Mouse (Mus musculus): ENCODE results near the gene Cldn34b2. TPM values are rescaled to one million over a fixed set of nuclear protein-coding genes. Genes with fewer than 3 reads are reported as not detected.
"Not testable (repeated sequence)": the region's sequence is repeated elsewhere in the genome, so short reads cannot be mapped to it uniquely, and the experiment has no call there.

The Cldn34b2 gene
- polyA plus RNA-seq, 1 experiment from 2014 or later: not detected

DNA sequence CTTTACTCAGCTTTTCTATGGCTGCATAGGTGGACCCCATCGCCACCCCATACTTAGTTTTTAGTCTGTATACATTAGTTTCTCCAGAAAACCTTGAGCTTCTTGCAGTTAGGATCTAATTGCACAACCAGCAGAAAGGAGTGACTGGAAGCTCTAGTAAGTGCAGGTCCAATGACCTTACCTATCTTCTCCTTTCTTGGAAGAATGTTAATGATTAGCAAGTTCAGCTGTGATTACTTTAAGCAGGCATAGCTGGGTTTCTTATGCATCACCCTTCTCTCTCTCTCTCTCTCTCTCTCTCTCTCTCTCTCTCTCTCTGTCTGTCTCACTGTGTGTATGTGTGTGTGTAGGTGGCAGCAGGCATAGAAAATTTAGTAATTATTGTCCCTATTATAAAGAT is 23.7 kb upstream of the Cldn34b2 start:
- H3K36me3 ChIP-seq (ENCODE audit: control insufficient read depth, insufficient read depth): no peaks in the 10 kb centered on the region
- H3K4me1 ChIP-seq (ENCODE audit: control insufficient read depth, insufficient read depth, low read length): no peaks in the 10 kb centered on the region
- no peak overlapping the region for H3K9ac ChIP-seq (ENCODE audit: low read length)
- 81% methylated on average over 1 of the region's 1 CpGs for WGBS
- no peak overlapping the region for H3K4me3 ChIP-seq (ENCODE audit: low read length)
- no peak overlapping the region for H3K4me2 ChIP-seq (ENCODE audit: low read depth, low read length)
- no peaks in the 10 kb centered on the region for H3K9me3 ChIP-seq (replicated peaks; ENCODE audit: control insufficient read depth, low read length)
- ATAC-seq (replicated peaks; ENCODE audit: extremely low read depth, insufficient read depth, low FRiP score): no peak
- no peaks in the 10 kb centered on the region for H3K27me3 ChIP-seq (ENCODE audit: control insufficient read depth, insufficient read depth, low read length)
- no peak overlapping the region for H3K27ac ChIP-seq (ENCODE audit: low read length)

DNA sequence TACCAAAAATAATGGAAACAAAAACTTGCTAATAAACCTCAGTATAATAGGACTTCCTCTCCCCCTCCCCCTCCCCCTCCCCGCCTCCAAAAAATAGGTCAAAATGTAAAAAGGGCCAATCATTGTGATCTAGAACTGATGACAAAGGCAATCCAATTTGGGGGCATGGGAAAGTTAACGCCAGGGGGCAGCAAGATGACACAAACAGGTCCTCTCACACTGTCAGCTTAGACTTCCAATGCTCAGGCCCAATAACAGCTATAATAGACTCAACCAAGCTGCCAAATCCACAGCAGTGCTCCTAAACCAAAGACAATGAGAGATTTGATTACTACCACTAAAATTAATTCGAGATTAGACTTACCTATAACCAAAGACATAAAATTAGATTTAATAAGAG is 16.5 kb upstream of the Cldn34b2 start:
- WGBS: 9% methylated on average over 3 of the region's 3 CpGs

DNA sequence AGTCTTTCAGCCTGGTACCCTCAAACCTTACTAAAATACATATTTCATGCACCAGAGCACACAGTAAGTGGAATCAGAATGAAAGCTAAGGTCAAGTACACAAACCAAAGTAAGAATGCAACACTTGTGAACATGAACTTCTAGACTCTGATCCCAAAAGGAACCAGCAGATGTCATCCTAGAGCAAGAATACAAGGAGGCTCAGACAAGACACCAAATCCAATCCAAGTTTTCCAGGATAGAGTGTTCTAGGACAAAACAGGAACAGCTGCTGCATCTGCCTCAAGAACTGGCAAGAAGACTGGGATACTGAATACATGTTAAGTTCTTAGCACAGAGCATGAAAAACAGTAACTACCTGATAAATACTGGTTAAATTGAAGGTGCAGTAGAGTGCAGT is 30.2 kb downstream of the Cldn34b2 start:
- no peaks in the 10 kb centered on the region for H3K36me3 ChIP-seq (ENCODE audit: control insufficient read depth, insufficient read depth)
- no peaks in the 10 kb centered on the region; the same call in 1 of the 2 replicates for H3K9me3 ChIP-seq (replicated peaks; ENCODE audit: control insufficient read depth, low read length)
- no peak overlapping the region for H3K9ac ChIP-seq (ENCODE audit: low read length)
- H3K4me2 ChIP-seq (ENCODE audit: low read depth, low read length): no peak overlapping the region
- ATAC-seq (replicated peaks; ENCODE audit: extremely low read depth, insufficient read depth, low FRiP score): no peak
- no peaks in the 10 kb centered on the region for H3K4me1 ChIP-seq (ENCODE audit: control insufficient read depth, insufficient read depth, low read length)
- no peaks in the 10 kb centered on the region for H3K27me3 ChIP-seq (ENCODE audit: control insufficient read depth, insufficient read depth, low read length)
- no peak overlapping the region for H3K27ac ChIP-seq (ENCODE audit: low read length)
- no peak overlapping the region for H3K4me3 ChIP-seq (ENCODE audit: low read length)

More for the DNA sequence above, 16.5 kb upstream of the Cldn34b2 start:
- Histone ChIP-seq H3K27ac (ENCODE audit: low read length) (no peak overlapping the region), H3K9me3 (replicated peaks; ENCODE audit: control insufficient read depth, low read length) (no peaks in the 10 kb centered on the region), H3K4me2 (ENCODE audit: low read depth, low read length) (no peak overlapping the region), H3K36me3 (ENCODE audit: control insufficient read depth, insufficient read depth) (no peaks in the 10 kb centered on the region), H3K9ac (ENCODE audit: low read length) (no peak overlapping the region), H3K27me3 (ENCODE audit: control insufficient read depth, insufficient read depth, low read length) (no peaks in the 10 kb centered on the region), H3K4me1 (ENCODE audit: control insufficient read depth, insufficient read depth, low read length) (no peaks in the 10 kb centered on the region), H3K4me3 (ENCODE audit: low read length) (no peak overlapping the region)
- no peak; the same call in 1 of the 2 replicates for ATAC-seq (replicated peaks; ENCODE audit: extremely low read depth, insufficient read depth, low FRiP score)

DNA sequence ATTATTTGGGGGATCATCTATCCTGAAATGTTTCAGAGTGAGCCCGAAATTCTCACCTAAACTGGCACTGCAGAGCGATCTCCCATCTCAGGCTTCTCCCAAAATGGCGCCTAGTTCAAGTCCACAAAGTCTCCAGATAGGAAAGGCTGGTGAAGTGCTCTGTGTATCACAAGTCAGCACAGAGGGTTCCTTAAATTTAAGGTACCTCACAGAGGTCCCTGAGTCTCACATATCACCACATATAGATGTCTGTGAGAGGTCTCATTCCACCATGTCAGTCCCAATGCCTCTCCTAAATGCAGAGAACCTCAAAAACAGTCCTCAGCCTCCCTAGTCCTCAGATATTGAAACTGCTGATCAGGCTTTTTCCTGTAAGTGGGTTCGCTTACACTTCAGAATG is 34.6 kb downstream of the Cldn34b2 start, which contains the start of gene Magea2:
TSS of gene Magea2 (minus strand) at position 101 of the 400 bp plus-strand sequence.
- H3K27me3 ChIP-seq (ENCODE audit: control insufficient read depth, insufficient read depth, low read length); H3K9me3 ChIP-seq (replicated peaks; ENCODE audit: control insufficient read depth, low read length); H3K4me1 ChIP-seq (ENCODE audit: control insufficient read depth, insufficient read depth, low read length); H3K36me3 ChIP-seq (ENCODE audit: control insufficient read depth, insufficient read depth); H3K4me3 ChIP-seq (ENCODE audit: low read length); H3K27ac ChIP-seq (ENCODE audit: low read length); ATAC-seq (replicated peaks; ENCODE audit: extremely low read depth, insufficient read depth, low FRiP score); H3K9ac ChIP-seq (ENCODE audit: low read length); H3K4me2 ChIP-seq (ENCODE audit: low read depth, low read length): not testable (repeated sequence)
- 76% methylated on average over 2 of the region's 4 CpGs for WGBS

DNA sequence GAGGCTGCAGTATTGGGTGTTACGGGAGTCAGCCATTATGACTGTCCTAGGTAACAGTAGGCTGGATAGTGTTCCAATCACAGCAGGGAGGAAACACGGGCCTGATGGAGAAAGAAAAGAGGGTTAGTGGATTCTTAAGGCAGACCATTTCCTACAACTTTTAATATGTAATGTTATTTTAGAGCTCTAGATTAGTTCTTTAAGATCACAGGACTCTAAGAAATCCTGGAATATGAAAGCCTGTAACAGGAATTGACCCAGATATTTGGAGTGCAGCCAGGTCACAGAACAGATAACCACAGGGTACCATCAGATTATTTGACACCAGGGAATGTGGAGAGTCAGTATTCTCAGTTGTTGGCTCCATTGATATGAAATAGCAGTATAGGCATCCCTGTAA is 38.5 kb downstream of the Cldn34b2 start, which contains the start of gene Magea1:
TSS of gene Magea1 (minus strand) at position 101 of the 400 bp plus-strand sequence.
- not testable (repeated sequence) for H3K9me3 ChIP-seq (replicated peaks; ENCODE audit: control insufficient read depth, low read length)

More for the DNA sequence above, 38.5 kb downstream of the Cldn34b2 start, which contains the start of gene Magea1:
- not testable (repeated sequence) for H3K4me2 ChIP-seq (ENCODE audit: low read depth, low read length); ATAC-seq (replicated peaks; ENCODE audit: extremely low read depth, insufficient read depth, low FRiP score); H3K27ac ChIP-seq (ENCODE audit: low read length); H3K27me3 ChIP-seq (ENCODE audit: control insufficient read depth, insufficient read depth, low read length); H3K9ac ChIP-seq (ENCODE audit: low read length); H3K4me1 ChIP-seq (ENCODE audit: control insufficient read depth, insufficient read depth, low read length); H3K36me3 ChIP-seq (ENCODE audit: control insufficient read depth, insufficient read depth); H3K4me3 ChIP-seq (ENCODE audit: low read length)
- 100% methylated on average over 1 of the region's 2 CpGs for WGBS

Other genes starting within 250 kb of the Cldn34b2 start
- gene Cldn34b1, start 238.1 kb downstream of the Cldn34b2 start, polyA plus RNA-seq (2015; fragmentation: Nextera tagmentation; extraction: Ambion mirVana): not detected in 2 replicates
- gene Magea6, start 192.4 kb downstream of the Cldn34b2 start, polyA plus RNA-seq (2015; fragmentation: Nextera tagmentation; extraction: Ambion mirVana): not detected in 2 replicates
- gene Magea3, start 178.9 kb downstream of the Cldn34b2 start, polyA plus RNA-seq (2015; fragmentation: Nextera tagmentation; extraction: Ambion mirVana): not detected in 2 replicates
- gene Magea8, start 132.6 kb downstream of the Cldn34b2 start, polyA plus RNA-seq (2015; fragmentation: Nextera tagmentation; extraction: Ambion mirVana): not detected in 2 replicates
- not detected in 2 replicates for gene Magea5, start 65.3 kb downstream of the Cldn34b2 start, polyA plus RNA-seq (2015; fragmentation: Nextera tagmentation; extraction: Ambion mirVana)
- not detected in 2 replicates for gene Magea1, start 38.6 kb downstream of the Cldn34b2 start, polyA plus RNA-seq (2015; fragmentation: Nextera tagmentation; extraction: Ambion mirVana)
- gene Magea2, start 34.7 kb downstream of the Cldn34b2 start, polyA plus RNA-seq (2015; fragmentation: Nextera tagmentation; extraction: Ambion mirVana): not detected in 2 replicates
- gene Sat1, start 88.0 kb upstream of the Cldn34b2 start, polyA plus RNA-seq (2015; fragmentation: Nextera tagmentation; extraction: Ambion mirVana): 118 and 124 TPM in 2 replicates
- 42.0 and 42.5 TPM in 2 replicates for gene Acot9, start 134.0 kb upstream of the Cldn34b2 start, polyA plus RNA-seq (2015; fragmentation: Nextera tagmentation; extraction: Ambion mirVana)
- gene Prdx4, start 212.3 kb upstream of the Cldn34b2 start, polyA plus RNA-seq (2015; fragmentation: Nextera tagmentation; extraction: Ambion mirVana): 203 and 217 TPM in 2 replicates

Measured in heart, embryonic 16.5 days (tissue).